In genomic region chr10:60218033-60218590, GRCm38 (mm10) we compare ENCODE assay signal across 8 mouse cellular contexts. TPM values are rescaled to one million over a fixed set of nuclear protein-coding genes. Genes with fewer than 3 reads are reported as not detected.
DNase-seq lines count a peak whose midpoint lies in the region; ATAC-seq and TF ChIP-seq lines count a peak whose summit lies in the region.

No protein-coding gene starts in this region.

- H3K9me3 ChIP-seq in liver, embryonic 13.5 days (replicated peaks): no peaks in the 10 kb centered on the region

- TF ChIP-seq POLR2A in thymus, adult 2 months (IDR thresholded peaks at IDR 0.05; ENCODE audit: control insufficient read depth, extremely low read depth, insufficient read depth, low read length, poor library complexity): no peak

- no peak overlapping the region; the same call in 1 of the 2 replicates for H3K9ac ChIP-seq in liver, embryonic 13.5 days

- TF ChIP-seq CTCF in thymus, adult 2 months (IDR thresholded peaks at IDR 0.05; ENCODE audit: borderline replicate concordance, control insufficient read depth, extremely low read depth, insufficient read depth, low read length, poor library complexity): no peak

- H3K27me3 ChIP-seq in thymus, adult 2 months (ENCODE audit: control insufficient read depth, insufficient read depth, low read length): peaks cover 14% of the 10 kb centered on the region; the same call in 1 of the 2 replicates
- H3K27me3 ChIP-seq in liver, embryonic 13.5 days: peaks cover 69% of the 10 kb centered on the region

- 0 out of 2 replicates have a peak overlapping the region, but pooled peaks have one; percentile 3 for H3K27ac ChIP-seq in thymus, adult 2 months (ENCODE audit: control insufficient read depth, insufficient read depth, low read length)
- H3K27ac ChIP-seq in liver, embryonic 13.5 days: no peak overlapping the region

- DNase-seq in adrenal gland, adult (ENCODE audit: inconsistent age in 2 of 2, low spot score in 1 of 2): peak; percentile 7 to 28
- no peak for DNase-seq in adrenal gland, adult 2 months
- DNase-seq in thymus, adult 2 months: no peak
- DNase-seq in thymus, postnatal 25 days: no peak
- DNase-seq in liver, embryonic 13.5 days: no peak
- DNase-seq in urinary bladder, postnatal 25 days (ENCODE audit: low spot score): no peak
- DNase-seq in spleen, postnatal 10 days (ENCODE audit: low spot score in 2 of 2): no peak
- DNase-seq in cerebellum, adult 18-20 months: no peak

- peak overlapping the region; percentile 53 for H3K4me2 ChIP-seq in liver, embryonic 13.5 days

- no peak for ATAC-seq in liver, embryonic 13.5 days (ENCODE audit: low read depth)

- peaks cover 11% of the 10 kb centered on the region for H3K4me1 ChIP-seq in thymus, adult 2 months (replicated peaks; ENCODE audit: control insufficient read depth, insufficient read depth, low read length)
- H3K4me1 ChIP-seq in liver, embryonic 13.5 days (replicated peaks): no peaks in the 10 kb centered on the region

- H3K4me3 ChIP-seq in thymus, adult 2 months (ENCODE audit: control insufficient read depth, insufficient read depth, low read length): peak overlapping the region; percentile 38
- H3K4me3 ChIP-seq in liver, embryonic 13.5 days (replicated peaks): peak overlapping the region; percentile 49

- no peaks in the 10 kb centered on the region for H3K36me3 ChIP-seq in thymus, adult 2 months (ENCODE audit: control insufficient read depth, insufficient read depth, low read length)
- no peaks in the 10 kb centered on the region for H3K36me3 ChIP-seq in liver, embryonic 13.5 days

- 40% methylated on average over 18 of the region's 18 CpGs for WGBS in thymus, adult 2 months
- 7% methylated on average over 18 of the region's 18 CpGs for WGBS in liver, embryonic 13.5 days (ENCODE audit: insufficient replicate concordance)

RNA-seq across cellular contexts. Expression of gene Chst3, which starts 0.9 kb away (rescaled TPM):
- total RNA-seq in adrenal gland, adult 2 months (2021): under 1 TPM; 0.37 to 0.79 TPM
- polyA plus RNA-seq in adrenal gland, adult 2 months (2012; rRNA removed): 1.7 TPM in 2 replicates
- 2.1 and 4.5 TPM in 2 replicates for polyA plus RNA-seq in thymus, adult 2 months (2012; rRNA removed)
- polyA plus RNA-seq in liver, embryonic 13.5 days (2015; fragmentation: Nextera tagmentation; extraction: Ambion mirVana): 0.07 and 0.08 TPM in 2 replicates

RNA-seq across cellular contexts. Expression of gene Psap, which starts 59.3 kb away (rescaled TPM):
- total RNA-seq in adrenal gland, adult 2 months (2021): 1,000 to 10,000 TPM; 1,081 to 1,299 TPM
- polyA plus RNA-seq in adrenal gland, adult 2 months (2012; rRNA removed): 1,236 and 1,342 TPM in 2 replicates
- polyA plus RNA-seq in thymus, adult 2 months (2012; rRNA removed): 1,527 and 1,921 TPM in 2 replicates
- 52.6 and 54.5 TPM in 2 replicates for polyA plus RNA-seq in liver, embryonic 13.5 days (2015; fragmentation: Nextera tagmentation; extraction: Ambion mirVana)

Comparison
In these comparisons a context has a peak if more than half of its experiments do, and no peak if none do; other contexts are left out.
1. DNase-seq: peak in adrenal gland, adult (2 of 2); none in adrenal gland, adult 2 months (single experiment), thymus, adult 2 months (single experiment), thymus, postnatal 25 days (single experiment), liver, embryonic 13.5 days (single experiment), urinary bladder, postnatal 25 days (single experiment), spleen, postnatal 10 days (0 of 2) and cerebellum, adult 18-20 months (0 of 2).
2. RNA of gene Psap, which starts 59.3 kb away (polyA plus RNA-seq): 1,527 to 1,921 TPM in thymus, adult 2 months and 1,236 to 1,342 TPM in adrenal gland, adult 2 months; 52.6 to 54.5 TPM in liver, embryonic 13.5 days; every median in the first group is over 10 times any median in the second.